Mouse (Mus musculus) midbrain, embryonic 16.5 days (tissue): Measurements from ENCODE around the gene Ppp5c. TPM values are rescaled to one million over a fixed set of nuclear protein-coding genes. Genes with fewer than 3 reads are reported as not detected.

Experiments used
- ATAC-seq: fragments of 200-750 bp; cut with Nextera tagmentation; 2 replicates; pipeline ENCODE4 v1.8.0; 2017; ENCODE audit warnings: moderate TSS enrichment
- H3K27ac ChIP-seq: fragments of 300-500 bp; sonication (generic); 2 replicates; pipeline ENCODE4 v1.5.1; 2014; ENCODE audit warnings: mild to moderate bottlenecking, low read length, mixed read lengths
- H3K27me3 ChIP-seq: fragments of 300-500 bp; sonication (generic); 2 replicates; pipeline ENCODE4 v1.6.1; 2014; ENCODE audit warnings: low read depth, low read length, mixed read lengths; ENCODE audit not compliant: control insufficient read depth, insufficient read depth
- H3K36me3 ChIP-seq: fragments of 300-500 bp; sonication (generic); 2 replicates; pipeline ENCODE4 v1.6.1; 2014; ENCODE audit warnings: mild to moderate bottlenecking, low read length, moderate library complexity, mixed read lengths; ENCODE audit not compliant: control insufficient read depth, insufficient read depth
- H3K4me1 ChIP-seq: fragments of 300-500 bp; sonication (generic); 2 replicates; pipeline ENCODE4 v1.6.1; 2014; ENCODE audit warnings: mild to moderate bottlenecking, low read length, mixed read lengths; ENCODE audit not compliant: control insufficient read depth, insufficient read depth
- H3K4me2 ChIP-seq: fragments of 300-500 bp; sonication (generic); 2 replicates; pipeline ENCODE4 v1.6.1; 2014; ENCODE audit warnings: mild to moderate bottlenecking, low read length, mixed read lengths
- H3K4me3 ChIP-seq: fragments of 300-500 bp; sonication (generic); 2 replicates; pipeline ENCODE4 v1.5.1; 2014; ENCODE audit warnings: low read depth, mild to moderate bottlenecking, low read length, moderate library complexity, mixed read lengths
- H3K9ac ChIP-seq: fragments of 300-500 bp; sonication (generic); 2 replicates; pipeline ENCODE4 v1.6.1; 2014; ENCODE audit warnings: low read depth, low read length, mixed read lengths
- H3K9me3 ChIP-seq: fragments of 300-500 bp; sonication (generic); replicated peaks from 2 replicates; pipeline ENCODE4 v1.6.1; 2014; ENCODE audit warnings: mild to moderate bottlenecking, low read length, mixed read lengths; ENCODE audit not compliant: control insufficient read depth, poor library complexity, severe bottlenecking
- WGBS: fragments of 180-500 bp; shearing (Covaris S2); extraction: QIAGEN DNeasy Blood & Tissue Kit; methylation state at CpG from one replicate; pipeline ENCODE4 v1.1.7; 2014; 5-methylcytosine and 5-hydroxymethylcytosine counted together
- polyA plus RNA-seq: library from polyadenylated mRNA; unstranded; fragments of >200 nt; fragmentation: Nextera tagmentation; extraction: Ambion mirVana; gene quantifications from 2 replicates; pipeline ENCODE4 v1.2.1, GENCODE M21; 2015

The Ppp5c gene
- polyA plus RNA-seq, 1 experiment from 2014 or later = 127 TPM

DNA sequence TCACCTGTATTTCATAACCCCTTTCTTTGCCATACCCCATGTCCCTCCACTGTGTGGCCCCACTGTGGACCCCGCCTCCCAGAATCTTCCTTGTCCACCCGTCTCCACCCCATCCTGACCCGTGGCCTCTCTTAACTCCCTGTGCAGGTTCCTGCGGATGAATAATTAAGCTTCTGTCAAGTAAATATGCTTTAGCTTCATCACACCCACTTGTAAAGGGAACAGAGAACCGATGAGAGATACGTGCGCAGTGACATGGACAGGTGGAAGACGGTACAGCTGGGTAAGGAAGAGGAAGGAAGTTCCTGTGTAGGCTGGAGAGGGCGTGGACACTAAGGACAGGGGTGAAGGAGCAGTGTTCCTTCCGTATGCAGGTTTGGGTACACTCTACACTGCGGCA lies 35.1 kb upstream of the Ppp5c start:
- Histone ChIP-seq H3K27me3 (peaks cover 4% of the 10 kb centered on the region; the same call in 1 of the 2 replicates), H3K4me3 (peak overlapping the region; percentile 39), H3K27ac (no peak overlapping the region), H3K9me3 (no peaks in the 10 kb centered on the region), H3K4me2 (peak overlapping the region; percentile 51), H3K36me3 (no peaks in the 10 kb centered on the region), H3K4me1 (peaks cover 9% of the 10 kb centered on the region), H3K9ac (0 out of 2 replicates have a peak overlapping the region, but pooled peaks have one; percentile 17)
- peak; percentile 41; the same call in 1 of the 2 replicates for ATAC-seq
- 17% methylated on average over 11 of the region's 11 CpGs for WGBS

DNA sequence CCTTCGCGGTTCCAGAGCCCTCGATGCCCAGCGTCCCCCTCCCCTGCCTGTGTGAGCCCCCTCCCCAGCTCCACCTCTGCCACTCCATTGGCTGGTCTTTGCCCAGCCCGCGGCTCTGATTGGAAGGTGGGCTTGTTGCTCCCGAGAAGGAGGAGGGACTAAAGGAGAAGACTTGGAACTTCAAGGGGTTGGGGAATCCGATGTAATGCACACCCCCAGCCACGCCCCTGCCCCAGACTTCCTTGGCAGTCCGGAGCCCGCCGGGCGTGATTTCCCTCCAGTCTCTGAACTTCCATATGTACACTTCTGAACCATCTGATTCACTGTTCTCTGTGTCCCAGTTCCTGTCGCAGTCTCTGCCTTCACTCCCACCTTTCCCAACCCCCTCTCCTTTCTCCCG lies 34.7 kb upstream of the Ppp5c start, which contains the start of gene Hif3a:
Gene Hif3a, minus strand, starts transcription at position 39 of the 400 bp plus-strand sequence.
- Histone ChIP-seq H3K27me3 (peaks cover 4% of the 10 kb centered on the region; the same call in 1 of the 2 replicates), H3K27ac (no peak within 1 kb of the TSS), H3K4me1 (peaks cover 9% of the 10 kb centered on the region), H3K4me2 (peak within 1 kb of the TSS; percentile 51), H3K9me3 (no peaks in the 10 kb centered on the region), H3K4me3 (peak within 1 kb of the TSS; percentile 39), H3K9ac (peak within 1 kb of the TSS; percentile 54), H3K36me3 (no peaks in the 10 kb centered on the region)
- under 1% methylated on average over 15 of the region's 15 CpGs for WGBS
- peak; percentile 90 for ATAC-seq

DNA sequence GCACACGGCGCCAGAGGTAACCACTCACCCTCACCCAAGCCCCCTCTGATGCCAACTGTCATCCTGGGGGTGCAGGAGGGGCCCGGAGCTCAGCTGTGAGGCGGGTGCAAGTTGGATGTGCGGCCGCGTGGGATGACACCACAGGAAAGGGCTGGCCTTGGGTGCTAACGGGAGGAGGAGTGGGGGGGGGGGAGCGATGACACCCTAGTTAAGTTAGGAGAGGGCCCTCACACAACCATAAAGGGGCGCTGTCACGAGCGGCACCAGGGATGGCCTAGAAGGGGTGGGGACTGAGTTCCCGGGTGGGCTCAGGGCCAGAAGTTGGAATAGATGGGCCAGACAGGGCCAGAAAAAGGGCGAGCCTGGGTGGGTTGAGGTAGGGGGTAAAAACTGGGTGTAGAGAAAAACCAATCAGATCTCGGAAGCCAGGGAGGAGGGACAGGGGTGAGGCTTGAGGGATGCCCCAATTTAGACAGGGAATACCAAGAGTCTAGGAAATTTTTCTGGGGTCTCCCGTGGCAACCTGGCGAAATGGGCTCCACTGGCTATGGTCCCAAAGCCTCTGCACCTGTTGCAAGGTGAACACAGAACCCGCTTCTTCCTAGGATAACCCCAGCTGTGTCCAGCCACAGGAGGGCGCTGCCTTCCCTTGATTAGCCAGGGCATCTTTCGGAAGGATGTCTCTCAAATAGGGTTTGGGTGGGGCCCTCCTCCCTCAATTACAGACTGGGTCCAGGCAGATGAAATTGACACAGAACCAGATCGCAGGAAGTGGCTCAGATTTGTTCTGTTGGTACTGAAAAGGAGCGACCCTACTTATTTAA lies 33.3 kb upstream of the Ppp5c start:
- Histone ChIP-seq H3K9ac (no peak overlapping the region), H3K27me3 (peaks cover 4% of the 10 kb centered on the region; the same call in 1 of the 2 replicates), H3K4me1 (peaks cover 12% of the 10 kb centered on the region), H3K9me3 (no peaks in the 10 kb centered on the region), H3K4me3 (no peak overlapping the region), H3K27ac (peak overlapping the region; percentile 70), H3K36me3 (no peaks in the 10 kb centered on the region), H3K4me2 (peak overlapping the region; percentile 51)
- ATAC-seq = no peak
- 65% methylated on average over 21 of the region's 22 CpGs for WGBS

DNA sequence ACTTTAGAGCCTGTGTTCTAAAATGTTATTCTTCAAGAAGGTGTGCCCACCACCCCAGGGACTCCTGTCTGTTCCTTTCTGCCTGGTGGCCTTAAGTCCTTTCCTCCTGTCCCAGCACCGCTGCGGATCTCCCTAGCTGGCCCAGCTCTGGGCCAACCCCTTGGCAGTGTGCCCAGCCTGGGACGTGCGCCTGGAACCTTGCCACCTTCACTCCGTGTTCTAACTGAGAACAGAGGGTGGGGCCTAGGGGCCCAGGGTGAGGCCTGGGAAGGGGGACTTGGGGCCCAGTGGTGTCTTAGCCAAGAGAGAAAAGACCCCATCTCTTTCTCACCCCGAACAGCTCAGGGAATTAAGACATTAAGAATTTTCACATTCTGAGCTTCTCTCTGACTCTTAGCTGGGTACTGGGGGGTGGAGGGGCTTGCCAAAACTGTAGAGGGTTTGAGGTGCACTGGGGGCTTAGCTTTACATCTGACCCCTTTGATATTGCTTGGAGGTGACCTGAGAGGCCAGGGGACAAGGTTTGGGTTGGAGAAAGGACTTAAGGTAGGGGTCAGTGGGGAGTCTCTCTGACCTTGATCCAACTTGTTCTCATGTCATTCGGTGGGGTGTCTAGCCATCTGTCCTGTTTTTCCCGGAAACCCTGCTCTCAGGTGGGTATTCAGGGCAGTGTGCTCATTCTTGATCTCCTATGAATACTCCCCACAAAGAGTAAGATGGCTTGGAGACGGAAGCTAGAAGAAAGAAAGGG lies 32.5 kb upstream of the Ppp5c start:
- no peak for ATAC-seq
- no peak overlapping the region for H3K9ac ChIP-seq

DNA sequence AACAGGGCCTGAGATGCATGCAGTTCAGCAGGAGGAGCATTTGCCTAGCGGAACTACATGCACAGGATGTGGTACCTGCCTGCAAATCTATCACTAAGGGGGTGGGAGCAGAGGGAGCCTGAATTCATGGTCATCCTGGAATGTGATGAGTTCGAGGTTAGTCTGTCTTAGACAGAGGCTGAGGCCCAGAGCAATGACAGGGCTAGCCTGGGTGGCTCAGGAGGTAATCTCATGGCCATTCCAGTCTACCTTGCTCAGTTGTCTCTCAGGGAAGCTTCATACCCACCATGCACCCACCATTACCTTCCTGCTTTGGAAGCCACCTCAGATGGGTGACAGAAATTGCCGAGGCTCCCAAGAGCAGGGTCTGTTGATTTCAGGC lies 31.7 kb upstream of the Ppp5c start:
- peaks cover 14% of the 10 kb centered on the region for H3K4me1 ChIP-seq
- no peak overlapping the region for H3K4me3 ChIP-seq
- no peak for ATAC-seq
- H3K27ac ChIP-seq = peak overlapping the region; percentile 60
- no peaks in the 10 kb centered on the region for H3K9me3 ChIP-seq
- H3K9ac ChIP-seq = no peak overlapping the region
- no peak overlapping the region; the same call in 1 of the 2 replicates for H3K4me2 ChIP-seq
- WGBS = 83% methylated on average over 3 of the region's 3 CpGs
- H3K27me3 ChIP-seq = peaks cover 4% of the 10 kb centered on the region; the same call in 1 of the 2 replicates
- H3K36me3 ChIP-seq = no peaks in the 10 kb centered on the region

More for the DNA sequence above, 32.5 kb upstream of the Ppp5c start:
- H3K4me2 ChIP-seq = peak overlapping the region; percentile 24
- WGBS = 43% methylated on average over 9 of the region's 9 CpGs
- H3K27ac ChIP-seq = peak overlapping the region; percentile 70
- H3K4me1 ChIP-seq = peaks cover 14% of the 10 kb centered on the region
- no peaks in the 10 kb centered on the region for H3K9me3 ChIP-seq
- peaks cover 4% of the 10 kb centered on the region; the same call in 1 of the 2 replicates for H3K27me3 ChIP-seq
- no peaks in the 10 kb centered on the region for H3K36me3 ChIP-seq
- H3K4me3 ChIP-seq = no peak overlapping the region

DNA sequence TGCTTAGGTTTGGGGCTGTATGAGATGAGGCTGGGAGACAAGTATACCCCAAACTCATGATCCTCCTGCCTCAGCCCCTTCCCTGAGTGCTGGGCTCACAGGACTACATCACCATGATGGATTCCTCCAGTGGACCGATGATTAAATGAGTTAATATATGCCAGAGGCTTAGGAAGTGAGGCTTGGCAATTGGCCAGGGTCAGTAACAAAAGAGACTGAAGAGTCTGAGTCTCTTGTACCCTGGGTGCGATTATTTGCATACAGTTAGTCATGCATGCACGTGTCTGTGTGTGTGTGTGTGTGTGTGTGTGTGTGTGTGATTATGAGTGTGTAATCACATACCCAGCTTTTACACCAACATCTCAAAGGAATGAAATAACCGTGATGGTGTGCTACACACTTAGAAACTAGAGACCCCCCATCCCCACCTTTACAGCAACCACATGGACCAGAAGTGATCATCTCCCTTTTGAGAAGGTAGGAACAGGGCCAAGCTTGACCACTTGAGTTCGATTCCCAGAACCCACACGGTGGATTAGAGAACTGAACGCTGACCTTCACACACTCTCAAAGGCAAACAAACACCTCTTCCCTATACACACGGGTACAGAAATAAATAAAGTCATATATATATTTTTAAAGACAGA lies 31.2 kb upstream of the Ppp5c start:
- Histone ChIP-seq H3K27ac (peak overlapping the region; percentile 65), H3K4me3 (no peak overlapping the region), H3K4me2 (no peak overlapping the region; the same call in 1 of the 2 replicates), H3K27me3 (peaks cover 4% of the 10 kb centered on the region; the same call in 1 of the 2 replicates), H3K9ac (no peak overlapping the region), H3K4me1 (peaks cover 14% of the 10 kb centered on the region), H3K36me3 (no peaks in the 10 kb centered on the region), H3K9me3 (no peaks in the 10 kb centered on the region)
- no peak for ATAC-seq
- 31% methylated on average over 8 of the region's 8 CpGs for WGBS

DNA sequence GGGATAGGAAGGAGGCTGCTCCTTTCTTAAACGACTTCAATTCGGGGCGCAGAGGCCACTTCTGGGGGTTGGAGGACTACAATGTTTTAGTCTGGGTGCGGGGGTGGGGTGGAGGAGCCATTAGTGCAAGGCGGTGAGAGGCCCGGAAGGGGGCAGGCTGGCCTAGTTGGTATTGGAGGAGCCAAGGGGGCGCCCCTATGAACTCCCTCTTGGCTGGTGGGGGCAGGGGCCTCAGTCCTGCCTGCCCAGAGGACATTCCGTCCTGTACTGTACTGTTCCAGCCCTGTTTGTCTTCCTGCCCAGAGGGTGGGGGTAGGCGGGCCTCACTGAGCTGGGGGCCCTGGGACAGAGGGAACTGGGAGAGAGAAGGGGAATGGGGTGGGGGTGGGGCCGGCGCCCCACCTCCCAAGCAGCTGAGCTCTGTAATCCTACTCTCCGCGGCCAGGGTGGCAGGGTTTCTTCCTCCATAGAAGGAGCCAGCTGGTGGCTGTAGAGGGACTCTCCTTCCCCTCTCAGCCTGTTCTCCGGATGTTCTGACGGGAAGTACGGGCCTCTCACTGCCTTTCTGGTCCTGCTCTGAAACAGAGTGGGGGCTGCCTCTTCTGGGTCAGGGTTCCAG lies 30.5 kb upstream of the Ppp5c start:
- H3K27me3 ChIP-seq = peaks cover 3% of the 10 kb centered on the region; the same call in 1 of the 2 replicates
- H3K9me3 ChIP-seq = no peaks in the 10 kb centered on the region
- H3K27ac ChIP-seq = peak overlapping the region; percentile 65
- peaks cover 14% of the 10 kb centered on the region for H3K4me1 ChIP-seq
- no peak overlapping the region for H3K9ac ChIP-seq
- WGBS = 5% methylated on average over 15 of the region's 16 CpGs
- no peaks in the 10 kb centered on the region for H3K36me3 ChIP-seq
- H3K4me2 ChIP-seq = no peak overlapping the region
- no peak overlapping the region for H3K4me3 ChIP-seq
- ATAC-seq = peak; percentile 9; the same call in 1 of the 2 replicates
